Mouse (Mus musculus): ENCODE results near the gene Nutm1. TPM values are rescaled to one million over a fixed set of nuclear protein-coding genes. Genes with fewer than 3 reads are reported as not detected.
A peak's percentile ranks its signal among the peaks of the same experiment; 100 is the strongest.

Nutm1 gene
- polyA plus RNA-seq, 1 experiment from 2014 or later = not detected

GRCm38 (mm10) chr2:112284363-112285030 lies 25.4 kb upstream of the Nutm1 start:
- Histone ChIP-seq H3K36me3 (ENCODE audit: control insufficient read depth, insufficient read depth, low read length) (no peaks in the 10 kb centered on the region), H3K4me3 (ENCODE audit: low read depth, low read length) (peak overlapping the region; percentile 36), H3K27ac (replicated peaks; ENCODE audit: low read depth, low read length) (no peak overlapping the region), H3K4me1 (ENCODE audit: control insufficient read depth, insufficient read depth, low read length) (peaks cover 3% of the 10 kb centered on the region; the same call in 1 of the 2 replicates), H3K27me3 (ENCODE audit: control insufficient read depth, insufficient read depth, low read length) (no peaks in the 10 kb centered on the region), H3K9ac (ENCODE audit: low read length) (peak overlapping the region; percentile 63; the same call in 1 of the 2 replicates), H3K4me2 (ENCODE audit: low read depth, severe bottlenecking) (peak overlapping the region; percentile 74), H3K9me3 (ENCODE audit: control insufficient read depth, low read length) (no peaks in the 10 kb centered on the region)
- WGBS = 3% methylated on average over 21 of the region's 21 CpGs
- DNase-seq (ENCODE audit: low spot score) (peak; percentile 49), ATAC-seq (ENCODE audit: insufficient number of reproducible peaks, low FRiP score, low TSS enrichment, low read depth) (peak; percentile 75; the same call in 1 of the 2 replicates)

- H3K27me3 ChIP-seq (ENCODE audit: control insufficient read depth, insufficient read depth, low read length) = no peaks in the 10 kb centered on the region
- H3K9me3 ChIP-seq (ENCODE audit: control insufficient read depth, low read length) = no peaks in the 10 kb centered on the region
- ATAC-seq (ENCODE audit: insufficient number of reproducible peaks, low FRiP score, low TSS enrichment, low read depth) = no peak
- H3K27ac ChIP-seq (replicated peaks; ENCODE audit: low read depth, low read length) = no peak overlapping the region
- H3K9ac ChIP-seq (ENCODE audit: low read length) = no peak overlapping the region
- no peak for DNase-seq (ENCODE audit: low spot score)
- H3K4me2 ChIP-seq (ENCODE audit: low read depth, severe bottlenecking) = no peak overlapping the region
- 90% methylated on average over 1 of the region's 1 CpGs for WGBS
- peaks cover 3% of the 10 kb centered on the region; the same call in 1 of the 2 replicates for H3K4me1 ChIP-seq (ENCODE audit: control insufficient read depth, insufficient read depth, low read length)
- no peak overlapping the region for H3K4me3 ChIP-seq (ENCODE audit: low read depth, low read length)
- H3K36me3 ChIP-seq (ENCODE audit: control insufficient read depth, insufficient read depth, low read length) = no peaks in the 10 kb centered on the region
Measured at GRCm38 (mm10) chr2:112282846-112283245, 23.8 kb upstream of the Nutm1 start.

- H3K27ac ChIP-seq (replicated peaks; ENCODE audit: low read depth, low read length) = no peak overlapping the region
- H3K27me3 ChIP-seq (ENCODE audit: control insufficient read depth, insufficient read depth, low read length) = no peaks in the 10 kb centered on the region
- H3K36me3 ChIP-seq (ENCODE audit: control insufficient read depth, insufficient read depth, low read length) = no peaks in the 10 kb centered on the region
- H3K9me3 ChIP-seq (ENCODE audit: control insufficient read depth, low read length) = no peaks in the 10 kb centered on the region
- no peaks in the 10 kb centered on the region for H3K4me1 ChIP-seq (ENCODE audit: control insufficient read depth, insufficient read depth, low read length)
- ATAC-seq (ENCODE audit: insufficient number of reproducible peaks, low FRiP score, low TSS enrichment, low read depth) (no peak), DNase-seq (ENCODE audit: low spot score) (no peak)
- no peak overlapping the region for H3K9ac ChIP-seq (ENCODE audit: low read length)
- H3K4me2 ChIP-seq (ENCODE audit: low read depth, severe bottlenecking) = no peak overlapping the region
- no peak overlapping the region for H3K4me3 ChIP-seq (ENCODE audit: low read depth, low read length)
- WGBS = 87% methylated on average over 3 of the region's 3 CpGs
Measured at GRCm38 (mm10) chr2:112276870-112277269, 17.8 kb upstream of the Nutm1 start.

- Histone ChIP-seq H3K27me3 (ENCODE audit: control insufficient read depth, insufficient read depth, low read length) (no peaks in the 10 kb centered on the region), H3K4me2 (ENCODE audit: low read depth, severe bottlenecking) (no peak overlapping the region), H3K9ac (ENCODE audit: low read length) (no peak overlapping the region), H3K4me1 (ENCODE audit: control insufficient read depth, insufficient read depth, low read length) (no peaks in the 10 kb centered on the region), H3K27ac (replicated peaks; ENCODE audit: low read depth, low read length) (no peak overlapping the region), H3K9me3 (ENCODE audit: control insufficient read depth, low read length) (no peaks in the 10 kb centered on the region), H3K36me3 (ENCODE audit: control insufficient read depth, insufficient read depth, low read length) (no peaks in the 10 kb centered on the region), H3K4me3 (ENCODE audit: low read depth, low read length) (no peak overlapping the region)
- 94% methylated on average over 6 of the region's 6 CpGs for WGBS
- no peak for ATAC-seq (ENCODE audit: insufficient number of reproducible peaks, low FRiP score, low TSS enrichment, low read depth)
- DNase-seq (ENCODE audit: low spot score) = no peak
Measured at GRCm38 (mm10) chr2:112273474-112273873, 14.4 kb upstream of the Nutm1 start.

- 85% methylated on average over 2 of the region's 2 CpGs for WGBS
- no peak overlapping the region for H3K27ac ChIP-seq (replicated peaks; ENCODE audit: low read depth, low read length)
- no peak for DNase-seq (ENCODE audit: low spot score)
- no peak overlapping the region for H3K9ac ChIP-seq (ENCODE audit: low read length)
- H3K4me3 ChIP-seq (ENCODE audit: low read depth, low read length) = no peak overlapping the region
- H3K4me2 ChIP-seq (ENCODE audit: low read depth, severe bottlenecking) = no peak overlapping the region
- no peaks in the 10 kb centered on the region for H3K4me1 ChIP-seq (ENCODE audit: control insufficient read depth, insufficient read depth, low read length)
- no peak for ATAC-seq (ENCODE audit: insufficient number of reproducible peaks, low FRiP score, low TSS enrichment, low read depth)
- no peaks in the 10 kb centered on the region for H3K36me3 ChIP-seq (ENCODE audit: control insufficient read depth, insufficient read depth, low read length)
- no peaks in the 10 kb centered on the region for H3K27me3 ChIP-seq (ENCODE audit: control insufficient read depth, insufficient read depth, low read length)
- no peaks in the 10 kb centered on the region for H3K9me3 ChIP-seq (ENCODE audit: control insufficient read depth, low read length)
Measured at GRCm38 (mm10) chr2:112272909-112273308, 13.8 kb upstream of the Nutm1 start.

- Histone ChIP-seq H3K9me3 (ENCODE audit: control insufficient read depth, low read length) (no peaks in the 10 kb centered on the region), H3K36me3 (ENCODE audit: control insufficient read depth, insufficient read depth, low read length) (no peaks in the 10 kb centered on the region), H3K4me2 (ENCODE audit: low read depth, severe bottlenecking) (no peak overlapping the region), H3K27me3 (ENCODE audit: control insufficient read depth, insufficient read depth, low read length) (no peaks in the 10 kb centered on the region), H3K27ac (replicated peaks; ENCODE audit: low read depth, low read length) (no peak overlapping the region), H3K4me3 (ENCODE audit: low read depth, low read length) (no peak overlapping the region), H3K4me1 (ENCODE audit: control insufficient read depth, insufficient read depth, low read length) (no peaks in the 10 kb centered on the region; the same call in 1 of the 2 replicates), H3K9ac (ENCODE audit: low read length) (no peak overlapping the region)
- 89% methylated on average over 2 of the region's 2 CpGs for WGBS
- DNase-seq (ENCODE audit: low spot score) = no peak
- no peak for ATAC-seq (ENCODE audit: insufficient number of reproducible peaks, low FRiP score, low TSS enrichment, low read depth)
Measured at GRCm38 (mm10) chr2:112270011-112270410, 10.9 kb upstream of the Nutm1 start.

- Histone ChIP-seq H3K36me3 (ENCODE audit: control insufficient read depth, insufficient read depth, low read length) (no peaks in the 10 kb centered on the region), H3K4me3 (ENCODE audit: low read depth, low read length) (no peak overlapping the region), H3K27me3 (ENCODE audit: control insufficient read depth, insufficient read depth, low read length) (no peaks in the 10 kb centered on the region), H3K4me1 (ENCODE audit: control insufficient read depth, insufficient read depth, low read length) (no peaks in the 10 kb centered on the region; the same call in 1 of the 2 replicates), H3K9me3 (ENCODE audit: control insufficient read depth, low read length) (no peaks in the 10 kb centered on the region), H3K27ac (replicated peaks; ENCODE audit: low read depth, low read length) (no peak overlapping the region), H3K9ac (ENCODE audit: low read length) (no peak overlapping the region), H3K4me2 (ENCODE audit: low read depth, severe bottlenecking) (no peak overlapping the region)
- 81% methylated on average over 8 of the region's 8 CpGs for WGBS
- ATAC-seq (ENCODE audit: insufficient number of reproducible peaks, low FRiP score, low TSS enrichment, low read depth) (no peak), DNase-seq (ENCODE audit: low spot score) (no peak)
Measured at GRCm38 (mm10) chr2:112267547-112268269, 8.6 kb upstream of the Nutm1 start.

- no peak for ATAC-seq (ENCODE audit: insufficient number of reproducible peaks, low FRiP score, low TSS enrichment, low read depth)
- no peak overlapping the region for H3K9ac ChIP-seq (ENCODE audit: low read length)
Measured at GRCm38 (mm10) chr2:112266780-112267179, 7.7 kb upstream of the Nutm1 start.

More at GRCm38 (mm10) chr2:112266780-112267179, 7.7 kb upstream of the Nutm1 start:
- Histone ChIP-seq H3K4me2 (ENCODE audit: low read depth, severe bottlenecking) (peak overlapping the region; percentile 86), H3K9me3 (ENCODE audit: control insufficient read depth, low read length) (no peaks in the 10 kb centered on the region), H3K4me3 (ENCODE audit: low read depth, low read length) (peak overlapping the region; percentile 72; the same call in 1 of the 2 replicates), H3K27me3 (ENCODE audit: control insufficient read depth, insufficient read depth, low read length) (no peaks in the 10 kb centered on the region), H3K4me1 (ENCODE audit: control insufficient read depth, insufficient read depth, low read length) (no peaks in the 10 kb centered on the region; the same call in 1 of the 2 replicates), H3K27ac (replicated peaks; ENCODE audit: low read depth, low read length) (no peak overlapping the region), H3K36me3 (ENCODE audit: control insufficient read depth, insufficient read depth, low read length) (no peaks in the 10 kb centered on the region)
- DNase-seq (ENCODE audit: low spot score) = no peak
- 52% methylated on average over 10 of the region's 10 CpGs for WGBS
